ENCODE assay signal across 15 mouse cellular contexts in genomic region chr19:42567020-42567419, GRCm38 (mm10). TPM values are rescaled to one million over a fixed set of nuclear protein-coding genes. Genes with fewer than 3 reads are reported as not detected.
"Had no signal": no experiment of that assay in that cellular context is flagged by ENCODE, and none has a peak within 500 bp of the region (broad histone marks: within the 10 kb centered on the region; RNA-seq: fewer than 3 reads in every experiment).

No protein-coding gene starts in this region.

- H3K27me3 ChIP-seq: intestine, embryonic 15.5 days; liver, embryonic 13.5 days; midbrain, embryonic 15.5 days; neural tube, embryonic 13.5 days had no signal

- ATAC-seq: intestine, embryonic 15.5 days; liver, postnatal 0 days; midbrain, embryonic 15.5 days had no signal

- H3K9me3 ChIP-seq: intestine, embryonic 15.5 days; limb, embryonic 10.5 days; liver, embryonic 13.5 days; midbrain, embryonic 15.5 days; neural tube, embryonic 13.5 days had no signal

- H3K4me2 ChIP-seq: intestine, embryonic 15.5 days; liver, embryonic 13.5 days; midbrain, embryonic 15.5 days; neural tube, embryonic 13.5 days had no signal

- H3K9ac ChIP-seq: intestine, embryonic 15.5 days; liver, embryonic 13.5 days; liver, postnatal 0 days; midbrain, embryonic 15.5 days; neural tube, embryonic 13.5 days had no signal

- DNase-seq: kidney, adult 8-10 months; liver, embryonic 13.5 days; liver, postnatal 0 days; retina, postnatal 1 day; right cerebral cortex, postnatal 4 days; spleen, adult 18-20 months; thymus, adult 18-20 months; thymus, postnatal 14 days had no signal

- H3K36me3 ChIP-seq: midbrain, embryonic 15.5 days had no signal

- H3K4me1 ChIP-seq: intestine, embryonic 15.5 days; limb, embryonic 10.5 days; liver, embryonic 13.5 days had no signal

- H3K27ac ChIP-seq: intestine, embryonic 15.5 days; left cerebral cortex, adult 2 months; limb, embryonic 10.5 days; liver, embryonic 13.5 days; midbrain, embryonic 15.5 days; neural tube, embryonic 13.5 days had no signal

- H3K4me3 ChIP-seq: intestine, embryonic 15.5 days; left cerebral cortex, adult 2 months; limb, embryonic 10.5 days; liver, embryonic 13.5 days; midbrain, embryonic 15.5 days; neural tube, embryonic 13.5 days had no signal

RNA-seq across cellular contexts. Expression of gene Loxl4, which starts 45.6 kb away (rescaled TPM):
- total RNA-seq: megakaryocyte progenitor cell, adult 5-6 weeks; monocyte, adult 5-6 weeks had no signal
